Mouse (Mus musculus) limb, embryonic 12.5 days (tissue): ENCODE data around the gene Nkx1-2. TPM values are rescaled to one million over a fixed set of nuclear protein-coding genes. Genes with fewer than 3 reads are reported as not detected.

Experiments used
- ATAC-seq: fragments of 200-750 bp; cut with Nextera tagmentation; 2 replicates; pipeline ENCODE4 v1.8.0; 2017; ENCODE audit warnings: low read depth, moderate TSS enrichment; ENCODE audit not compliant: insufficient number of reproducible peaks, insufficient read depth, low FRiP score, low TSS enrichment
- H3K27ac ChIP-seq: fragments of 300-500 bp; sonication (generic); 2 replicates; pipeline ENCODE4 v1.5.1; 2016; ENCODE audit warnings: mild to moderate bottlenecking, moderate library complexity
- H3K27me3 ChIP-seq: fragments of 300-500 bp; sonication (generic); 2 replicates; pipeline ENCODE4 v1.6.1; 2016; ENCODE audit warnings: mild to moderate bottlenecking, moderate library complexity
- H3K36me3 ChIP-seq: fragments of 300-500 bp; sonication (generic); 2 replicates; pipeline ENCODE4 v1.6.1; 2016; ENCODE audit warnings: mild to moderate bottlenecking, moderate library complexity
- H3K4me1 ChIP-seq: fragments of 300-500 bp; sonication (generic); replicated peaks from 2 replicates; pipeline ENCODE4 v1.6.1; 2016
- H3K4me2 ChIP-seq: fragments of 300-500 bp; sonication (generic); 2 replicates; pipeline ENCODE4 v1.6.1; 2016; ENCODE audit warnings: mild to moderate bottlenecking, moderate library complexity
- H3K4me3 ChIP-seq: fragments of 300-500 bp; sonication (generic); replicated peaks from 2 replicates; pipeline ENCODE4 v1.5.1; 2016; ENCODE audit warnings: mild to moderate bottlenecking
- H3K9ac ChIP-seq: fragments of 300-500 bp; sonication (generic); replicated peaks from 2 replicates; pipeline ENCODE4 v1.6.1; 2016; ENCODE audit warnings: mild to moderate bottlenecking, moderate library complexity
- H3K9me3 ChIP-seq: fragments of 300-500 bp; sonication (generic); 2 replicates; pipeline ENCODE4 v1.6.1; 2016; ENCODE audit warnings: mild to moderate bottlenecking, moderate library complexity
- WGBS: fragments of 180-500 bp; shearing (Covaris S2); methylation state at CpG from one replicate; pipeline ENCODE4 v1.1.7; 2016; 5-methylcytosine and 5-hydroxymethylcytosine counted together
- polyA plus RNA-seq: library from polyadenylated mRNA; unstranded; fragments of >200 nt; fragmentation: Nextera tagmentation; extraction: Ambion mirVana; gene quantifications from 2 replicates; pipeline ENCODE4 v1.2.1, GENCODE M21; 2016

Nkx1-2 gene
- 0.10 TPM in 1 of 2 replicates, not detected in the other for polyA plus RNA-seq

GRCm38 (mm10) chr7:132599071-132599975 is at the start of gene Nkx1-2:
Gene Nkx1-2 (minus strand): TSS chr7:132599637.
- WGBS = under 1% methylated on average over 49 of the region's 52 CpGs
- Histone ChIP-seq H3K4me2 (peak within 1 kb of the TSS; percentile 92), H3K9me3 (no peaks in the 10 kb centered on the region), H3K4me1 (peaks cover 40% of the 10 kb centered on the region), H3K27me3 (peaks cover 89% of the 10 kb centered on the region), H3K9ac (peak within 1 kb of the TSS; percentile 49), H3K36me3 (no peaks in the 10 kb centered on the region), H3K4me3 (peak within 1 kb of the TSS; percentile 43), H3K27ac (no peak within 1 kb of the TSS)
- ATAC-seq = peak; percentile 57; the same call in 1 of the 2 replicates

GRCm38 (mm10) chr7:132646514-132646913 is 47.1 kb upstream of the Nkx1-2 start:
- Histone ChIP-seq H3K4me3 (no peak overlapping the region), H3K9ac (no peak overlapping the region), H3K4me1 (peaks cover 15% of the 10 kb centered on the region), H3K4me2 (no peak overlapping the region), H3K36me3 (no peaks in the 10 kb centered on the region), H3K27ac (no peak overlapping the region), H3K9me3 (no peaks in the 10 kb centered on the region), H3K27me3 (no peaks in the 10 kb centered on the region; the same call in 1 of the 2 replicates)
- 97% methylated on average over 1 of the region's 1 CpGs for WGBS
- no peak for ATAC-seq

- H3K36me3 ChIP-seq = no peaks in the 10 kb centered on the region
- 57% methylated on average over 11 of the region's 11 CpGs for WGBS
Observed at GRCm38 (mm10) chr7:132644605-132645279, 45.3 kb upstream of the Nkx1-2 start.

GRCm38 (mm10) chr7:132641606-132642005 is 42.2 kb upstream of the Nkx1-2 start:
- no peak for ATAC-seq
- no peak overlapping the region for H3K4me3 ChIP-seq
- H3K36me3 ChIP-seq = no peaks in the 10 kb centered on the region
- H3K27me3 ChIP-seq = no peaks in the 10 kb centered on the region; the same call in 1 of the 2 replicates
- WGBS = 86% methylated on average over 1 of the region's 1 CpGs
- peaks cover 19% of the 10 kb centered on the region for H3K4me1 ChIP-seq
- H3K9ac ChIP-seq = no peak overlapping the region
- no peaks in the 10 kb centered on the region for H3K9me3 ChIP-seq
- H3K27ac ChIP-seq = no peak overlapping the region
- no peak overlapping the region for H3K4me2 ChIP-seq

More at GRCm38 (mm10) chr7:132644605-132645279, 45.3 kb upstream of the Nkx1-2 start:
- peaks cover 17% of the 10 kb centered on the region for H3K4me1 ChIP-seq
- ATAC-seq = no peak
- H3K9ac ChIP-seq = no peak overlapping the region
- H3K27ac ChIP-seq = no peak overlapping the region
- H3K4me2 ChIP-seq = no peak overlapping the region
- H3K4me3 ChIP-seq = no peak overlapping the region
- H3K27me3 ChIP-seq = no peaks in the 10 kb centered on the region; the same call in 1 of the 2 replicates
- H3K9me3 ChIP-seq = no peaks in the 10 kb centered on the region

GRCm38 (mm10) chr7:132640946-132641345 is 41.5 kb upstream of the Nkx1-2 start:
- ATAC-seq = no peak
- Histone ChIP-seq H3K4me2 (no peak overlapping the region), H3K4me3 (no peak overlapping the region), H3K9me3 (no peaks in the 10 kb centered on the region), H3K36me3 (no peaks in the 10 kb centered on the region), H3K27ac (no peak overlapping the region), H3K4me1 (peaks cover 19% of the 10 kb centered on the region), H3K27me3 (no peaks in the 10 kb centered on the region; the same call in 1 of the 2 replicates), H3K9ac (no peak overlapping the region; the same call in 1 of the 2 replicates)
- WGBS = 28% methylated on average over 9 of the region's 9 CpGs

- no peaks in the 10 kb centered on the region; the same call in 1 of the 2 replicates for H3K27me3 ChIP-seq
- WGBS = 61% methylated on average over 12 of the region's 12 CpGs
- H3K4me1 ChIP-seq = peaks cover 19% of the 10 kb centered on the region
- no peaks in the 10 kb centered on the region for H3K36me3 ChIP-seq
- no peak for ATAC-seq
- H3K4me3 ChIP-seq = no peak overlapping the region
- H3K27ac ChIP-seq = no peak overlapping the region
- H3K9ac ChIP-seq = no peak overlapping the region
- no peak overlapping the region for H3K4me2 ChIP-seq
- no peaks in the 10 kb centered on the region for H3K9me3 ChIP-seq
Observed at GRCm38 (mm10) chr7:132638446-132639087, 39.1 kb upstream of the Nkx1-2 start.

GRCm38 (mm10) chr7:132637292-132637691 is 37.9 kb upstream of the Nkx1-2 start:
- H3K4me2 ChIP-seq = no peak overlapping the region
- no peaks in the 10 kb centered on the region for H3K9me3 ChIP-seq
- H3K27ac ChIP-seq = no peak overlapping the region
- WGBS = 11% methylated on average over 12 of the region's 12 CpGs
- no peak for ATAC-seq
- H3K9ac ChIP-seq = no peak overlapping the region
- no peaks in the 10 kb centered on the region for H3K36me3 ChIP-seq
- no peaks in the 10 kb centered on the region; the same call in 1 of the 2 replicates for H3K27me3 ChIP-seq
- H3K4me3 ChIP-seq = no peak overlapping the region
- H3K4me1 ChIP-seq = peaks cover 19% of the 10 kb centered on the region

- Histone ChIP-seq H3K9me3 (no peaks in the 10 kb centered on the region), H3K4me1 (no peaks in the 10 kb centered on the region), H3K4me3 (no peak overlapping the region), H3K27ac (no peak overlapping the region), H3K9ac (no peak overlapping the region), H3K27me3 (no peaks in the 10 kb centered on the region), H3K36me3 (no peaks in the 10 kb centered on the region), H3K4me2 (no peak overlapping the region)
- 78% methylated on average over 11 of the region's 11 CpGs for WGBS
- ATAC-seq = no peak
Observed at GRCm38 (mm10) chr7:132631313-132631712, 31.9 kb upstream of the Nkx1-2 start.

- Histone ChIP-seq H3K27ac (no peak overlapping the region), H3K4me2 (no peak overlapping the region), H3K9me3 (no peaks in the 10 kb centered on the region), H3K4me3 (no peak overlapping the region), H3K9ac (no peak overlapping the region), H3K36me3 (no peaks in the 10 kb centered on the region), H3K4me1 (no peaks in the 10 kb centered on the region), H3K27me3 (no peaks in the 10 kb centered on the region)
- ATAC-seq = no peak
- WGBS = 83% methylated on average over 3 of the region's 3 CpGs
Observed at GRCm38 (mm10) chr7:132627448-132627847, 28.0 kb upstream of the Nkx1-2 start.

GRCm38 (mm10) chr7:132626174-132626573 is 26.7 kb upstream of the Nkx1-2 start:
- 37% methylated on average over 4 of the region's 4 CpGs for WGBS
- ATAC-seq = no peak
- Histone ChIP-seq H3K27ac (no peak overlapping the region), H3K27me3 (no peaks in the 10 kb centered on the region), H3K36me3 (no peaks in the 10 kb centered on the region), H3K9ac (no peak overlapping the region), H3K4me1 (no peaks in the 10 kb centered on the region), H3K4me2 (no peak overlapping the region), H3K4me3 (no peak overlapping the region), H3K9me3 (no peaks in the 10 kb centered on the region)

- no peaks in the 10 kb centered on the region for H3K9me3 ChIP-seq
Observed at GRCm38 (mm10) chr7:132624161-132624560, 24.7 kb upstream of the Nkx1-2 start.

More at GRCm38 (mm10) chr7:132624161-132624560, 24.7 kb upstream of the Nkx1-2 start:
- H3K27ac ChIP-seq = no peak overlapping the region
- no peak overlapping the region for H3K9ac ChIP-seq
- H3K4me1 ChIP-seq = no peaks in the 10 kb centered on the region
- no peaks in the 10 kb centered on the region for H3K27me3 ChIP-seq
- H3K4me3 ChIP-seq = no peak overlapping the region
- H3K36me3 ChIP-seq = no peaks in the 10 kb centered on the region
- WGBS = 78% methylated on average over 10 of the region's 10 CpGs
- no peak for ATAC-seq
- H3K4me2 ChIP-seq = no peak overlapping the region
